Mouse (Mus musculus) ES-Bruce4 (cell line): ENCODE data around the gene Akap8l. TPM values are rescaled to one million over a fixed set of nuclear protein-coding genes. Genes with fewer than 3 reads are reported as not detected.

ENCODE experiments used
- H3K27ac ChIP-seq: 2 replicates; pipeline ENCODE4 v1.5.1; 2012; ENCODE audit warnings: low read length, inconsistent platforms; ENCODE audit not compliant: insufficient read depth
- H3K27me3 ChIP-seq: 2 replicates; pipeline ENCODE4 v1.6.1; 2012; ENCODE audit warnings: mild to moderate bottlenecking, low read length, inconsistent platforms; ENCODE audit not compliant: control insufficient read depth, poor library complexity, insufficient read depth, severe bottlenecking
- H3K36me3 ChIP-seq: 2 replicates; pipeline ENCODE4 v1.6.1; 2012; ENCODE audit warnings: inconsistent platforms, mild to moderate bottlenecking, low read length, moderate library complexity; ENCODE audit not compliant: control insufficient read depth, poor library complexity, insufficient read depth, severe bottlenecking
- H3K4me1 ChIP-seq: one replicate; pipeline ENCODE4 v1.8.1; 2011; ENCODE audit warnings: low read length; ENCODE audit not compliant: control insufficient read depth, insufficient read depth
- H3K4me3 ChIP-seq: 2 replicates; pipeline ENCODE4 v1.5.1; 2011; ENCODE audit warnings: low read depth, mild to moderate bottlenecking, low read length
- H3K9ac ChIP-seq: 2 replicates; pipeline ENCODE4 v1.6.1; 2012; ENCODE audit warnings: low read depth, mild to moderate bottlenecking, inconsistent platforms; ENCODE audit not compliant: poor library complexity, severe bottlenecking
- H3K9me3 ChIP-seq: replicated peaks from 2 replicates; pipeline ENCODE4 v1.6.1; 2012; ENCODE audit warnings: mild to moderate bottlenecking, low read length, inconsistent platforms; ENCODE audit not compliant: control insufficient read depth, poor library complexity, insufficient read depth, severe bottlenecking
- CTCF ChIP-seq: IDR thresholded peaks from one replicate; pipeline ENCODE4 v1.8.1; 2011; ENCODE audit warnings: low read depth, low read length
- EP300 ChIP-seq: IDR thresholded peaks from 2 replicates; pipeline ENCODE4 v1.6.1; 2011; ENCODE audit warnings: low read depth, low read length; ENCODE audit not compliant: insufficient read depth
- POLR2A ChIP-seq: IDR thresholded peaks from one replicate; pipeline ENCODE4 v1.8.1; 2011; ENCODE audit warnings: low read length; ENCODE audit not compliant: insufficient read depth
- polyA plus RNA-seq: library from polyadenylated mRNA; stranded (reverse); fragments of >200 nt; gene quantifications from 2 replicates; pipeline ENCODE4 v1.2.4, GENCODE M21; 2011; ENCODE audit warnings: low read depth; ENCODE audit not compliant: missing spikeins, insufficient read depth, insufficient read length

Akap8l gene
- polyA plus RNA-seq, 1 experiment, result 67.7 TPM

GRCm38 (mm10) chr17:32356766-32357760 lies 6.7 kb upstream of the Akap8l start:
- no peaks in the 10 kb centered on the region for H3K4me1 ChIP-seq
- TF ChIP-seq POLR2A (no peak), EP300 (peak; percentile 24; the same call in 1 of the 2 replicates)
- no peaks in the 10 kb centered on the region for H3K27me3 ChIP-seq
- peaks cover 65% of the 10 kb centered on the region for H3K36me3 ChIP-seq
- H3K9me3 ChIP-seq, result no peaks in the 10 kb centered on the region
- no peak overlapping the region for H3K27ac ChIP-seq
- no peak overlapping the region for H3K9ac ChIP-seq
- no peak overlapping the region for H3K4me3 ChIP-seq

DNA sequence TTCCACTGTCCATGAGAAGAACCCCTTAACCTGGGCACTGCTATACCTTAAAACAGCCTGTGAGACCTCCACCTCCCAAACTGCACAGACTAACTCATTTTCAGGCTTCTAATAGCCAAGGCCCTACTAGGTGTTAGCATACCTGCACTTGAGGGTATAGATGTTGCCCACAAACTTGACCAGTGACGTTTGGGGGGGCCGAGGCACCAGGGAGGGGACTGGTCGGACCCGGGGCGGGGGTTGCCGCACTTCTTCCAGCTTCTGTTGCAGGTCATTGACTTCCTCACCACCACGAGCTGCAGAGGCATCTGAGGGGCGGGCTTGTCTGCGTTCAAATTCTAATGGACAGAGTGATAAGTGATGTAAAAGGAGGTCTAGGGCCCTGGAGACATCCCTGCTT lies 5.9 kb upstream of the Akap8l start:
- no peak overlapping the region for H3K9ac ChIP-seq
- H3K9me3 ChIP-seq, result no peaks in the 10 kb centered on the region
- no peaks in the 10 kb centered on the region for H3K27me3 ChIP-seq
- H3K36me3 ChIP-seq, result peaks cover 58% of the 10 kb centered on the region
- no peak overlapping the region for H3K4me3 ChIP-seq
- H3K27ac ChIP-seq, result no peak overlapping the region
- TF ChIP-seq EP300 (no peak), POLR2A (no peak), CTCF (no peak)
- H3K4me1 ChIP-seq, result no peaks in the 10 kb centered on the region

DNA sequence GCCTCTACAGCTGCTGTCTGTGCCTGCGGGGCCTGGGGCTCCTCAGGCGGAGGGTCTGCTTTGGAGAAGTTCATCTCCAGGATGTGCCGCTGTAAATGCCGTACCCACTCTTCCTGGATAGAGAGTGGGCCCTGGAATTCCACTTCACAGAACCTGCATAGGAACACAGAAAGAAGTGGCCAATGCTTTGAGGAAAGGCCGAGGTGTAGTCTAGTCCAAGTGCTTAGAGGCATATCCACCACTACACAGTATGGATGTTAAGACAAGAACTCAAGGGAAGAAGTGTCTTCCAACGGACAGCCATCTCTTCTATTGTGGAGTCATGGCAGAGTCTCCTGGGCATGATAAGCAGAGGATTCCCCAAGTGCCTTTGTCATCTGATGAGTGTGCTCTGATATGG lies 4.6 kb upstream of the Akap8l start:
- no peak overlapping the region for H3K4me3 ChIP-seq
- no peaks in the 10 kb centered on the region for H3K27me3 ChIP-seq
- peaks cover 50% of the 10 kb centered on the region for H3K36me3 ChIP-seq
- no peaks in the 10 kb centered on the region for H3K9me3 ChIP-seq
- no peak overlapping the region for H3K27ac ChIP-seq
- TF ChIP-seq EP300, result no peak
- H3K4me1 ChIP-seq, result no peaks in the 10 kb centered on the region
- no peak overlapping the region for H3K9ac ChIP-seq

DNA sequence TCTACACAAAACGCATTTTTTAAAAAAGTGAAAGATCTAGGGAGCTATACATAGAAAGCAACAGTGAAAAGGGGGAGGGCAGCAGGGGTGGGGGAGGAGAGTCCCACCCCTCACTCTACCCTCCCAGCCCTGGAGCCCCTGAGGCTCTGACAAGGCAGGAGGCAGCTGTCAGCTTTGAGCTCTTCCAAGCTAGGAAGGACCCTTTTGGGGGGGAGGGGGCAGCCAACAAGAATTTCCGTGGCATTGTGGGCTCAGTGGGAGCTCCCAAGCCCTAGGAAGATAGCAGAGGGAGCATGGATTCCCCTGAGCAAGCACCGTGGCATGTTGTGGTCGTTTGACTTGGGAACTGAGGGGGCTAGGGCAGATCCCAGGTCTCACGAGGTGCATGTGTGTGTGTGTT lies 3.8 kb upstream of the Akap8l start:
- Histone ChIP-seq H3K9ac (no peak overlapping the region), H3K27ac (no peak overlapping the region), H3K36me3 (peaks cover 41% of the 10 kb centered on the region), H3K9me3 (no peaks in the 10 kb centered on the region), H3K4me3 (no peak overlapping the region), H3K4me1 (no peaks in the 10 kb centered on the region), H3K27me3 (no peaks in the 10 kb centered on the region)
- TF ChIP-seq EP300 (no peak), POLR2A (no peak)

- no peaks in the 10 kb centered on the region for H3K27me3 ChIP-seq
- H3K4me3 ChIP-seq, result no peak overlapping the region
- no peak for TF ChIP-seq POLR2A
- TF ChIP-seq EP300, result no peak
- no peak for TF ChIP-seq CTCF
- no peaks in the 10 kb centered on the region for H3K4me1 ChIP-seq
- H3K27ac ChIP-seq, result peak overlapping the region; percentile 52
- peaks cover 37% of the 10 kb centered on the region for H3K36me3 ChIP-seq
- H3K9ac ChIP-seq, result no peak overlapping the region
- no peaks in the 10 kb centered on the region for H3K9me3 ChIP-seq
Observed at GRCm38 (mm10) chr17:32353696-32354095, 3.3 kb upstream of the Akap8l start.

GRCm38 (mm10) chr17:32351726-32352125 lies 1.3 kb upstream of the Akap8l start:
- no peaks in the 10 kb centered on the region for H3K4me1 ChIP-seq
- no peak overlapping the region for H3K27ac ChIP-seq
- H3K4me3 ChIP-seq, result no peak overlapping the region
- H3K9me3 ChIP-seq, result no peaks in the 10 kb centered on the region
- no peaks in the 10 kb centered on the region for H3K27me3 ChIP-seq
- H3K9ac ChIP-seq, result no peak overlapping the region
- H3K36me3 ChIP-seq, result peaks cover 21% of the 10 kb centered on the region
- TF ChIP-seq CTCF (no peak), POLR2A (no peak), EP300 (no peak)
